Mouse (Mus musculus) embryo, embryonic 10 days (tissue): ENCODE measurements around the gene Gm12184.
"Not testable (repeated sequence)": the region's sequence is repeated elsewhere in the genome, so short reads cannot be mapped to it uniquely, and the experiment has no call there.

ENCODE experiments used
- DNase-seq: peaks from one replicate; pipeline ENCODE4 v3.0.0-alpha.2; 2015; ENCODE audit warnings: low spot score

The Gm12184 gene

GRCm38 (mm10) chr11:48846881-48847280 is 20.4 kb upstream of the Gm12184 start:
- DNase-seq, result no peak

DNA sequence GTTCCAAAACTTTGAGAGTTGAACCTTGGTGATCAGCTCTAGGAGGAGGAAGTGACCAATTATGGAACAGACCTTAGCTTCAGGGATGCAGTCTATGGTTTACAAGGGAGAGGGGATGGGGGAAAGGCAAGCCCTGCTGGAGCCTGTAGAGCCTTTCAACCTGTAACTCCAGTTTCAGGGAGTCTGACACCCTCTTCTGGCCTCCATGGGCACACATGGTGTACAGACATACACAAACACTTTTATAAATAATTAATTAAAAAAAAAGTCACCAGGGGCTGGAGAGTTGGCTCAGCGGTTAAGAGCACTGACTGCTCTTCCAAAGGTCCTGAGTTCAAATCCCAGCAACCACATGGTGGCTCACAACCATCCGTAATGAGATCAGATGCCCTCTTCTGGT is 19.9 kb upstream of the Gm12184 start:
- not testable (repeated sequence) for DNase-seq

- no peak for DNase-seq
Measured at GRCm38 (mm10) chr11:48845244-48845815, 18.9 kb upstream of the Gm12184 start.

DNA sequence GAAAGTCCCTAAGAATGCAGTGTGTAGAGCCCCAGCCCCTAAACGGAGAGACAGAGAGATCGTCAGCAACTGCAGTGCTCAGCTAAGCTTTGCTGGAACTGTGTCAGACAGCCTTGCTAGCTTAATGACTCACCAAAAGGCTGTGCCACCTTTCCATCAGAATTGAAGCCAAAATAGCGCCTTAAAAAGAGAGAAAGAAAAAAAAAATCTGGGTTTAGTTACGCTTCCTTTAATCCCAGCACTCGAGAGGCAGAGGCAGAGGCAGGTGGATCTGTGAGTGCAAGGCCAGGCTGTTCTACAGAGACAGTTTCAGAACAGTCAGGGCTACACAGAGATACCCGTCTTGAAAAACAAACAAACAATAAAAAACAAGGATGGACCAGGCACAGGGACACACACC is 17.9 kb upstream of the Gm12184 start:
- no peak for DNase-seq

- DNase-seq, result no peak
Measured at GRCm38 (mm10) chr11:48843202-48843601, 16.7 kb upstream of the Gm12184 start.

- DNase-seq, result no peak
Measured at GRCm38 (mm10) chr11:48842378-48842792, 15.9 kb upstream of the Gm12184 start.

- DNase-seq, result no peak
Measured at GRCm38 (mm10) chr11:48841213-48841612, 14.8 kb upstream of the Gm12184 start.

GRCm38 (mm10) chr11:48840805-48841204 is 14.3 kb upstream of the Gm12184 start:
- no peak for DNase-seq

DNA sequence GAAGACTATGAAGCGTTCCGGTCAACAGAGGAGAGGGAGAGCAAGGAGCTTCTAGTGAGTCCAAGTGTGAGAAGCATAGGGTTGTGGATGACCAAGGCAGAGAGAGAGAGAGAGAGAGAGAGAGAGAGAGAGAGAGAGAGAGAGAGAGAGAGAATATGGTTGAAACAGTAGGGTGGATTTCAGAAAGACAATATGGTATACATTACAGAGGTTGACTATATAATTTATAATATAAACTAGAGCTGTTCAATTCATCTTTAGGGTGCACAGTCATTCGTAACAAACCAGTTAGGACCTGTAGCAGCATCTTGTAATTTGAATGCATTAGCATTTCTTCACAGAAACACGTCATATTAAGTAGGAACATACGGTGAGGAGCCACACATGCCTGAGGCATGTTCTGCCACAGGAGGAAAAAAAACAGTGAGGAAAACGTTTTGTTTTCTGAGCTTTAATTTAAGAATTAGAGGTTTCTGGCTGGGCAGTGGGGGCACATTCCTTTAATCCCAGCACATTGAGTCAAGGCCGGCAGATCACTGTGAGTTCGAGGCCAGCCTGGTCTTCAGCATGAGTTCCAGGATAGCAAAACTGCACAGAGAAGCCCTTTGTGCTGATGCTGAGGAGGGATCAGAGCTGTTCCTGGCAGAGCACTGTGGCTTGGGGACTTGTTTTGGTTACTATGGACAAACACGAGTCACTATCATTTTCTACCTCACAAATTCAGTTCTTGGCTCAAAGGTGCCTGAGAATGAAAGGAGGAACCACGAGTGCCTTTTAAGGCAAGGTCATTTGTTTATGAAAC is 12.6 kb upstream of the Gm12184 start:
- no peak for DNase-seq

DNA sequence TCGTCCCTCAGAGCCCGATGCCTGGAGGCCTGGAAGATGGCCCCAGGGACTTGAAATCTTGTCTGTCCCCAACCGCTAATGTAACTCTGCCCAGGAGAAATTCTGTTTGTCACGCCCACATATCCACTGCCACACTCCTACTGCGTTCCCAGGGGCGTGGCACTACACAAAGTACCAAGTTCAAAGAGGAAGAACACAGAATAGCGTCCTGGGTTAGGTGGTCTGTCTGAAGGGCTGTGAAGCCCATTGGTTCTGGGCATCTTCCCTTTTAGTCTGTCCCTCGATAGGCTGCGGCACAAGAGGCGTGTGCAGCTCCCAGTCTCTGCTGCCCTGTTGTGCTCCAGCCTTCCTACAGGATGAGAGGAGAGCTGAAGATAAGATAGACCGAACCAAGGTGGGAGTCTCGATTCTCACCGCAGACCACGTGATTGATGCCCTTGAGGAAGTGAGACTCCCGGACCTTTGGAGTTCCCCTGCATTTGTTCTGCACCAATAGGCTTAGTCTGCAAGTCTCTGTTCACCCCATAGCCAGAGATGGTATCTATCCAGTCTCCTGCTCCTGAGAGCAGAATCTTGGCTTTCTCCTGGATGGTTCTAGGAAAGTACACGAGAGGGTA is 11.8 kb upstream of the Gm12184 start:
- peak; percentile 41 for DNase-seq

GRCm38 (mm10) chr11:48837310-48838180 is 11.1 kb upstream of the Gm12184 start:
- peak; percentile 63 for DNase-seq

GRCm38 (mm10) chr11:48836990-48837309 is 10.5 kb upstream of the Gm12184 start:
- no peak for DNase-seq

GRCm38 (mm10) chr11:48835923-48836322 is 9.5 kb upstream of the Gm12184 start:
- no peak for DNase-seq

- peak; percentile 93 for DNase-seq
Measured at GRCm38 (mm10) chr11:48833731-48834639, 7.5 kb upstream of the Gm12184 start.

GRCm38 (mm10) chr11:48833078-48833730 is 6.7 kb upstream of the Gm12184 start:
- no peak for DNase-seq

DNA sequence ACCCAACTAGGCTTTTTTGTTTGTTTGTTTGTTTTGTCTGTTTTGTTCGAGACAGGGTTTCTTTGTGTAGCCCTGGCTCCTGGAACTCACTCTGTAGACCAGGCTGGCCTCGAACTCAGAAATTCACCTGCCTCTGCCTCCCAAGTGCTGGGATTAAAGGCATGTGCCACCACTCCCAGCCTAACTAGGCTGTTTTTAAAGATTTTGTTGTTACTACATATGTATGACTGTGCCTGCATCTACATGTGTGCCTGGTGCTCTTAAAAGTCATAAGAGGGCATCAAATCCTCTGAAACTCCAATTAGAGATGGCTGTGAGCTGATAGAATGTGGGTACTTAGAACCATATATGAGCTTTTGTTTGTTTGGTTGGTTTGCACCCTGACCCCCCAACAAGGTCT is 4.8 kb upstream of the Gm12184 start:
- DNase-seq, result no peak

- DNase-seq, result no peak
Measured at GRCm38 (mm10) chr11:48830279-48830678, 3.8 kb upstream of the Gm12184 start.

- no peak for DNase-seq
Measured at GRCm38 (mm10) chr11:48827926-48828325, 1.5 kb upstream of the Gm12184 start.

DNA sequence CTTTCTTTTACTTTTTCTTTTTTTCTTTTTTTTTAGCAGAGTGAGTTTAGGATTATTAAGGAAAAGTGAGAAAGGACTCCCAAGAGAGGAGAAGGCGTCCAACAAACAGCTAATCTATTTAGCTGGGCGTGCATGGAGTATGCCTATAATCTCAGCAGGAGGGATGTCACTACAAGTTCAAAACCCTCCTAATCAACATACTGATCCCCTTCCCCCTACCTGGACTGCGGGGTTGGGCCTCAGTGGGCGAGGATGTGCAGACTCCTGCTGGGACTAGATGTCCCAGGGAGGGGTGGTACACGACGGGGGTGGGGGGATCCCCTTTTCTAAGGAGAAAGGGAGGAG is 269 bp upstream of the Gm12184 start:
- peak; percentile 57 for DNase-seq

- DNase-seq, result peak; percentile 42
Measured at GRCm38 (mm10) chr11:48824311-48824830, 2.1 kb downstream of the Gm12184 start.

DNA sequence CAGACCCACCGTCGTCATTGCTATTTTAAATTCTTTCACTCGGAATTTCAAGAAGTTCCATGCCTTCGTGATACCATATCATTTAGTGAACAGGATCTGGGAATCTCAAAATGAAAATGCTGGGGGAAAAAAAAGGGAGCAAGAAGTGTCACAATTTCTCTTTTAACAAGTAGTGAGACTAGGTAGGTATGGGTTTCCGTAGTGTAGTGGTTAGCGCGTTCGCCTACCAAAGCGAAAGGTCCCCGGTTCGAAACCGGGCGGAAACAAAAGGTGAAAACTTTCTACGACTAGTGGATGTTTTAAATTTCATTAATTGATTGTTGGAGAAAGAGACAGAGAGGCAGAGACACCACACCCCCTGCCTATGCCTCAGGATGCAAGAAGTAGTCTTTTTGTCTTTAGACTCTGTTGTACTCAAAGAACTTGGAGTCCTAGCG is 2.9 kb downstream of the Gm12184 start:
- peak; percentile 78 for DNase-seq
